Mouse (Mus musculus) kidney, postnatal 0 days (tissue): ENCODE data around the gene Ulk2. TPM values are rescaled to one million over a fixed set of nuclear protein-coding genes. Genes with fewer than 3 reads are reported as not detected.

Experiments used
- ATAC-seq: fragments of 200-750 bp; cut with Nextera tagmentation; replicated peaks from 2 replicates; pipeline ENCODE4 v1.8.0; 2017; ENCODE audit warnings: low read depth, moderate number of reproducible peaks, moderate TSS enrichment, moderate library complexity; ENCODE audit not compliant: low FRiP score
- DNase-seq: peaks from one replicate; pipeline ENCODE4 v3.0.0-alpha.2; 2016; ENCODE audit warnings: low spot score
- H3K27ac ChIP-seq: fragments of 300-500 bp; sonication (generic); 2 replicates; pipeline ENCODE4 v1.5.1; 2014; ENCODE audit warnings: mild to moderate bottlenecking
- H3K27me3 ChIP-seq: fragments of 300-500 bp; sonication (generic); 2 replicates; pipeline ENCODE4 v1.6.1; 2014; ENCODE audit warnings: low read length, mixed read lengths; ENCODE audit not compliant: insufficient read depth
- H3K36me3 ChIP-seq: fragments of 300-500 bp; sonication (generic); 2 replicates; pipeline ENCODE4 v1.6.1; 2014; ENCODE audit warnings: low read length, mixed read lengths; ENCODE audit not compliant: insufficient read depth
- H3K4me1 ChIP-seq: fragments of 300-500 bp; sonication (generic); replicated peaks from 2 replicates; pipeline ENCODE4 v1.6.1; 2014; ENCODE audit warnings: antibody characterized with exemption, low read length, mixed read lengths; ENCODE audit not compliant: insufficient read depth
- H3K4me2 ChIP-seq: fragments of 300-500 bp; sonication (generic); 2 replicates; pipeline ENCODE4 v1.6.1; 2014; ENCODE audit warnings: mild to moderate bottlenecking, low read length, moderate library complexity, mixed read lengths
- H3K4me3 ChIP-seq: fragments of 300-500 bp; sonication (generic); replicated peaks from 2 replicates; pipeline ENCODE4 v1.5.1; 2014; ENCODE audit warnings: low read depth, low read length
- H3K9ac ChIP-seq: fragments of 300-500 bp; sonication (generic); 2 replicates; pipeline ENCODE4 v1.6.1; 2014; ENCODE audit warnings: low read depth, low read length
- H3K9me3 ChIP-seq: fragments of 300-500 bp; sonication (generic); replicated peaks from 2 replicates; pipeline ENCODE4 v1.6.1; 2016; ENCODE audit warnings: low read length, inconsistent platforms, mixed read lengths
- CTCF ChIP-seq: IDR thresholded peaks from 2 replicates; pipeline ENCODE4 v1.5.1; 2016; ENCODE audit warnings: antibody characterized with exemption, low read depth, mild to moderate bottlenecking, moderate library complexity
- WGBS: fragments of 180-500 bp; shearing (Covaris S2); extraction: QIAGEN DNeasy Blood & Tissue Kit; methylation state at CpG from one replicate; pipeline ENCODE4 v1.1.7; 2014; 5-methylcytosine and 5-hydroxymethylcytosine counted together
- polyA plus RNA-seq: library from polyadenylated mRNA; unstranded; fragments of >200 nt; fragmentation: Nextera tagmentation; extraction: Ambion mirVana; gene quantifications from 2 replicates; pipeline ENCODE4 v1.2.1, GENCODE M21; 2015

Gene Ulk2
- polyA plus RNA-seq, 1 experiment from 2014 or later, result 10.8 TPM

DNA sequence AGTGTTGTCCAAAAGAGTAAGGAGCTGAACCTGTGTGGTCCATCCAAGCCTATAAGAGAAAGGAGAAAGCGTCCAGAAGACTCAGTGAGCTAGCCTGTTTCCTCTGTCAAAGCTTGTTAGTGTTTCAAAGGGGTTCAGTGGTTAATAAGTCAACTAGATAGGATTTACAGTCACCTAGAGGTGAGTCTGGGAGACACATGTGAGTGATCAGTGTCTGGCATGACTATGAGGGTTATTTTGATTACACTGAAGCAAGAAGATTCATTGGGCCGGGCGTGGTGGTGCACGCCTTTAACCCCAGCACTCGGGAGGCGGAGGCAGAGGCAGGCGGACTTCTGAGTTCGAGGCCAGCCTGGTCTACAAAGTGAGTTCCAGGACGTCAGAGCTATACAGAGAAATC is 109.1 kb downstream of the Ulk2 start:
- ATAC-seq (no peak), DNase-seq (no peak)

GRCm38 (mm10) chr11:61744460-61744859 is 110.4 kb downstream of the Ulk2 start:
- peak; percentile 31; the same call in 1 of the 2 replicates for TF ChIP-seq CTCF
- Histone ChIP-seq H3K9me3 (no peaks in the 10 kb centered on the region), H3K9ac (no peak overlapping the region), H3K4me1 (no peaks in the 10 kb centered on the region), H3K27me3 (no peaks in the 10 kb centered on the region), H3K36me3 (peaks cover 29% of the 10 kb centered on the region), H3K4me2 (no peak overlapping the region), H3K27ac (no peak overlapping the region), H3K4me3 (no peak overlapping the region)
- 66% methylated on average over 3 of the region's 3 CpGs for WGBS
- ATAC-seq (no peak), DNase-seq (no peak)

More for the DNA sequence above, 109.1 kb downstream of the Ulk2 start:
- Histone ChIP-seq H3K36me3 (peaks cover 27% of the 10 kb centered on the region), H3K27ac (no peak overlapping the region), H3K27me3 (no peaks in the 10 kb centered on the region), H3K4me3 (no peak overlapping the region), H3K9me3 (no peaks in the 10 kb centered on the region), H3K9ac (no peak overlapping the region), H3K4me1 (no peaks in the 10 kb centered on the region), H3K4me2 (no peak overlapping the region)
- 81% methylated on average over 9 of the region's 9 CpGs for WGBS
- TF ChIP-seq CTCF, result no peak

DNA sequence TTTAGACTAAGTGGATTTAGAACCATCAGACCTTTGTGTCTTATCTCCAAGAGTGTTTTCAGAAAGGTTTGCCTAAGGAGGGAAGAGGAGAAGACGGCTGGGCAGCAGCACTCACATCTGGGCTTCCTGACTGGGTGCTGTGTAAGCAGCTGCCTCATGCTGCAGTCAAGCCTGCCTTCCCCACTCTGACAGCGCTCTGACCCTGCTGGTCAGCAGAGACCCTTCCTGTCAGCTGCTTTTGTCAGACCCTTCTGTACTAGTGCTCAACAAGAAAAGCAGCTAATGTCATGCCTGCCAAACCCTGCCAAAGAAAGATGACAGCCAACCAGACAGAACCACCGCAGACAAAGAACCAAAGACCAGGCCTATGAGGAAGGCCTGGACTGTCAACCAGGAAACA is 111.1 kb downstream of the Ulk2 start:
- Histone ChIP-seq H3K9me3 (no peaks in the 10 kb centered on the region), H3K27me3 (no peaks in the 10 kb centered on the region), H3K4me2 (no peak overlapping the region), H3K9ac (no peak overlapping the region), H3K4me1 (no peaks in the 10 kb centered on the region), H3K36me3 (peaks cover 29% of the 10 kb centered on the region), H3K27ac (no peak overlapping the region), H3K4me3 (no peak overlapping the region)
- ATAC-seq (no peak), DNase-seq (no peak)
- 80% methylated on average over 3 of the region's 3 CpGs for WGBS
- TF ChIP-seq CTCF, result no peak

DNA sequence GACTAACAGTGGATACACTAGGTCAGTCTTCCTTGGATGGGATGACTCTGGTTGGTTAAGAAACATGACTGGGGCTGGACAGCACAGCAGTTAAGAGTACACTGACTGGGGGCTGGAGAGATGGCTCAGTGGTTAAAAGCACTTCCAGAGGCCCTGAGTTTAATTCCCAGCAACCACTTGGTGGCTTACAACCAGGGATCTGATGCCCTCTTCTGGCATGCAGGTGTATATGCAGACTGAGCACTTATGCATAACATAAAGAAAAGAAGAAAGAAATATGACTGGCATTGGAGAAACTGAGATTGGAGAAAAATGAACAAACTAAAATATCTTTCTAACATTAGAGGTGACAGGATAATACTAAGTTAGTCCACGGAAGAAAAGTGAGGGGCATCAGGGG is 114.4 kb downstream of the Ulk2 start:
- no peak overlapping the region for H3K4me3 ChIP-seq
- DNase-seq (no peak), ATAC-seq (no peak)
- H3K4me1 ChIP-seq, result no peaks in the 10 kb centered on the region
- H3K9me3 ChIP-seq, result no peaks in the 10 kb centered on the region
- no peaks in the 10 kb centered on the region for H3K27me3 ChIP-seq
- H3K27ac ChIP-seq, result no peak overlapping the region
- WGBS, result 91% methylated on average over 1 of the region's 1 CpGs
- H3K4me2 ChIP-seq, result no peak overlapping the region
- peak; percentile 27; the same call in 1 of the 2 replicates for TF ChIP-seq CTCF
- no peak overlapping the region for H3K9ac ChIP-seq
- H3K36me3 ChIP-seq, result peaks cover 43% of the 10 kb centered on the region

GRCm38 (mm10) chr11:61737290-61737689 is 117.6 kb downstream of the Ulk2 start:
- H3K4me1 ChIP-seq, result no peaks in the 10 kb centered on the region
- ATAC-seq (no peak), DNase-seq (no peak)
- no peak overlapping the region for H3K9ac ChIP-seq
- no peaks in the 10 kb centered on the region for H3K9me3 ChIP-seq
- WGBS, result 70% methylated on average over 1 of the region's 1 CpGs
- no peak overlapping the region for H3K4me3 ChIP-seq
- H3K27me3 ChIP-seq, result no peaks in the 10 kb centered on the region
- no peak for TF ChIP-seq CTCF
- no peak overlapping the region for H3K4me2 ChIP-seq
- H3K36me3 ChIP-seq, result peaks cover 56% of the 10 kb centered on the region
- no peak overlapping the region for H3K27ac ChIP-seq

DNA sequence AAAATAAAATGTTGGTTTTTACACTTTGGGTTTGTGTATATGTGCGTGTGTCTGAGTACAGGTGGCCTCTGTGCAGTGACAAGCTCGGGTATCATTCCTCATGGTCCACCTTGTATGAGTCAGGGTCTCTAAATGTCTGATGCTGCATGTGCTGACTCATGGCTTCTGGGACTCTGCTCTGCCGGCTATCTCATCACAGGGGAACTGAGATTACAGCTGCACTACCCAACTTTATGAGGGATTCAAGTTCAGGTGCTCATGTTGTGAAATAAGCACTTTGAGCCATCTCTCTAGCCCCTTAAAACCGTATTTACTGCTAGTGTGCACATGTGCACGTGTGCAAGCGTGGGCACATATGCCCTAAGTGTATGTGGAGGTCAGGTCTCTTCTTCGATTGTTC is 122.2 kb downstream of the Ulk2 start:
- H3K4me1 ChIP-seq, result no peaks in the 10 kb centered on the region
- H3K27me3 ChIP-seq, result no peaks in the 10 kb centered on the region
- DNase-seq (no peak), ATAC-seq (no peak)
- 86% methylated on average over 7 of the region's 7 CpGs for WGBS
- no peak for TF ChIP-seq CTCF
- H3K4me2 ChIP-seq, result no peak overlapping the region
- no peak overlapping the region for H3K9ac ChIP-seq
- H3K9me3 ChIP-seq, result no peaks in the 10 kb centered on the region
- no peak overlapping the region for H3K4me3 ChIP-seq
- H3K27ac ChIP-seq, result no peak overlapping the region
- H3K36me3 ChIP-seq, result peaks cover 48% of the 10 kb centered on the region

DNA sequence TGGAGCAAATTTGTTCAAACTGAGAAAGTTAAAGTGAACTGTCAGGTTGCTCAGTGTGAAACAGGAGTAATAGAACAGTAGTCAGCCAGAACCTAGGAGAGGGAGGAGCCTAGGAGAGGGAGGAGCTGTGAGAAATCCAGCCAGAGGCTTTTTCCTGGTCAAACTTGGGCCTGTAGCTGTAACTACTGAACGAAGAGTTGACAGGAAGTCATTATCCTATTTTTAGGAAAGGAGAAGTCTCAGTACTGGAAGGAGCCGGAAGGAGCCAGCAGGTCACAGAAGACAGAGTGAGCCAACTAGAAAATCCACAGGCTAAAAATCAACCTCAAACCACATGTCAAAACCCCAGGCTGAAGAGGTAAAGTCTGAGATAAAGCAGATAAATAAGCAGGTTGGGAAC is 126.8 kb downstream of the Ulk2 start:
- no peaks in the 10 kb centered on the region for H3K4me1 ChIP-seq
- no peak for TF ChIP-seq CTCF
- no peak overlapping the region for H3K4me2 ChIP-seq
- 35% methylated on average over 2 of the region's 2 CpGs for WGBS
- no peak overlapping the region for H3K4me3 ChIP-seq
- H3K36me3 ChIP-seq, result peaks cover 34% of the 10 kb centered on the region
- H3K9me3 ChIP-seq, result no peaks in the 10 kb centered on the region
- ATAC-seq, result peak; percentile 54; the same call in 1 of the 2 replicates
- peak; percentile 67 for DNase-seq
- H3K9ac ChIP-seq, result no peak overlapping the region
- H3K27me3 ChIP-seq, result no peaks in the 10 kb centered on the region
- H3K27ac ChIP-seq, result peak overlapping the region; percentile 60; the same call in 1 of the 2 replicates

Other genes starting within 250 kb of the Ulk2 start
- gene Grap, start 201.8 kb downstream of the Ulk2 start, polyA plus RNA-seq, result 8.2 and 9.1 TPM in 2 replicates
- 2.7 and 2.9 TPM in 2 replicates for gene Fam83g, start 171.0 kb downstream of the Ulk2 start, polyA plus RNA-seq
- 19.6 and 21.2 TPM in 2 replicates for gene Slc5a10, start 134.2 kb downstream of the Ulk2 start, polyA plus RNA-seq
- 27.8 and 28.2 TPM in 2 replicates for gene Prpsap2, start 93.0 kb downstream of the Ulk2 start, polyA plus RNA-seq
- 8.1 and 9.4 TPM in 2 replicates for gene Akap10, start 75.2 kb upstream of the Ulk2 start, polyA plus RNA-seq
- gene Specc1, start 101.7 kb upstream of the Ulk2 start, polyA plus RNA-seq, result 8.7 and 10.2 TPM in 2 replicates